Mouse (Mus musculus) midbrain, postnatal 0 days (tissue): ENCODE measurements at regions not wholly inside any gene's neighbourhood (a gene's known extent, or its start where the extent isn't known, plus 50 kb on each side); places are given as distances from the start of the nearest gene placed in this dataset.

Experiments used
- ATAC-seq: fragments of 200-750 bp; cut with Nextera tagmentation; 2 replicates; pipeline ENCODE4 v1.8.0; 2017; ENCODE audit warnings: moderate number of reproducible peaks, mild to moderate bottlenecking, moderate TSS enrichment, moderate library complexity; ENCODE audit not compliant: low FRiP score
- DNase-seq: peaks from one replicate; pipeline ENCODE4 v3.0.0-alpha.2; 2015; ENCODE audit warnings: low spot score
- H3K27ac ChIP-seq: fragments of 300-500 bp; sonication (generic); 2 replicates; pipeline ENCODE4 v1.5.1; 2014; ENCODE audit warnings: low read depth, mild to moderate bottlenecking, low read length, mixed read lengths
- H3K27me3 ChIP-seq: fragments of 300-500 bp; sonication (generic); 2 replicates; pipeline ENCODE4 v1.6.1; 2014; ENCODE audit warnings: low read length, control low read depth, mixed read lengths; ENCODE audit not compliant: insufficient read depth
- H3K36me3 ChIP-seq: fragments of 300-500 bp; sonication (generic); 2 replicates; pipeline ENCODE4 v1.6.1; 2014; ENCODE audit warnings: low read length, control low read depth, mixed read lengths; ENCODE audit not compliant: insufficient read depth
- H3K4me1 ChIP-seq: fragments of 300-500 bp; sonication (generic); 2 replicates; pipeline ENCODE4 v1.6.1; 2014; ENCODE audit warnings: mild to moderate bottlenecking, control low read depth, antibody characterized with exemption, low read length, mixed read lengths; ENCODE audit not compliant: insufficient read depth
- H3K4me2 ChIP-seq: fragments of 300-500 bp; sonication (generic); 2 replicates; pipeline ENCODE4 v1.6.1; 2014; ENCODE audit warnings: low read depth, mild to moderate bottlenecking, low read length, mixed read lengths; ENCODE audit not compliant: poor library complexity, severe bottlenecking
- H3K4me3 ChIP-seq: fragments of 300-500 bp; sonication (generic); 2 replicates; pipeline ENCODE4 v1.5.1; 2014; ENCODE audit warnings: low read depth, mild to moderate bottlenecking, low read length, moderate library complexity
- H3K9ac ChIP-seq: fragments of 300-500 bp; sonication (generic); replicated peaks from 2 replicates; pipeline ENCODE4 v1.6.1; 2014; ENCODE audit warnings: mild to moderate bottlenecking, low read length, moderate library complexity, mixed read lengths; ENCODE audit not compliant: poor library complexity, severe bottlenecking
- H3K9me3 ChIP-seq: fragments of 300-500 bp; sonication (generic); 2 replicates; pipeline ENCODE4 v1.6.1; 2016; ENCODE audit warnings: low read length, control low read depth
- CTCF ChIP-seq: IDR thresholded peaks from 2 replicates; pipeline ENCODE4 v1.5.1; 2016; ENCODE audit warnings: antibody characterized with exemption, mild to moderate bottlenecking
- WGBS: fragments of 180-500 bp; shearing (Covaris S2); extraction: QIAGEN DNeasy Blood & Tissue Kit; methylation state at CpG from one replicate; pipeline ENCODE4 v1.1.7; 2014; 5-methylcytosine and 5-hydroxymethylcytosine counted together

- Histone ChIP-seq H3K27me3 (no peaks in the 10 kb centered on the region), H3K4me3 (no peak overlapping the region), H3K27ac (no peak overlapping the region), H3K4me2 (no peak overlapping the region), H3K9ac (no peak overlapping the region), H3K4me1 (no peaks in the 10 kb centered on the region), H3K9me3 (no peaks in the 10 kb centered on the region), H3K36me3 (no peaks in the 10 kb centered on the region)
- WGBS, result 64% methylated on average over 8 of the region's 8 CpGs
- DNase-seq, result peak; percentile 18
- no peak for TF ChIP-seq CTCF
- no peak for ATAC-seq
Observed at GRCm38 (mm10) chr7:130036845-130037572, 445.3 kb downstream of the Wdr11 start.

- TF ChIP-seq CTCF, result no peak
- Histone ChIP-seq H3K9me3 (no peaks in the 10 kb centered on the region), H3K36me3 (no peaks in the 10 kb centered on the region), H3K9ac (no peak overlapping the region), H3K4me1 (no peaks in the 10 kb centered on the region), H3K4me2 (no peak overlapping the region), H3K4me3 (no peak overlapping the region), H3K27me3 (no peaks in the 10 kb centered on the region), H3K27ac (no peak overlapping the region)
- WGBS, result 53% methylated on average over 4 of the region's 4 CpGs
- ATAC-seq, result no peak
- no peak for DNase-seq
Observed at GRCm38 (mm10) chr7:130037573-130037925, 445.9 kb downstream of the Wdr11 start.

- H3K9ac ChIP-seq, result no peak overlapping the region
- no peaks in the 10 kb centered on the region for H3K27me3 ChIP-seq
- H3K9me3 ChIP-seq, result no peaks in the 10 kb centered on the region
- 85% methylated on average over 8 of the region's 8 CpGs for WGBS
- ATAC-seq (no peak), DNase-seq (no peak)
- no peak for TF ChIP-seq CTCF
- H3K27ac ChIP-seq, result no peak overlapping the region
- no peaks in the 10 kb centered on the region for H3K4me1 ChIP-seq
- H3K36me3 ChIP-seq, result no peaks in the 10 kb centered on the region
- no peak overlapping the region for H3K4me3 ChIP-seq
- no peak overlapping the region for H3K4me2 ChIP-seq
Observed at GRCm38 (mm10) chr7:130040596-130040995, 448.9 kb downstream of the Wdr11 start.

GRCm38 (mm10) chr7:130041402-130041965 lies 449.8 kb downstream of the Wdr11 start:
- 80% methylated on average over 11 of the region's 11 CpGs for WGBS
- DNase-seq (no peak), ATAC-seq (no peak)
- Histone ChIP-seq H3K27me3 (no peaks in the 10 kb centered on the region), H3K27ac (no peak overlapping the region), H3K9ac (no peak overlapping the region), H3K4me3 (no peak overlapping the region), H3K36me3 (no peaks in the 10 kb centered on the region), H3K9me3 (no peaks in the 10 kb centered on the region), H3K4me1 (no peaks in the 10 kb centered on the region), H3K4me2 (no peak overlapping the region)
- no peak for TF ChIP-seq CTCF

GRCm38 (mm10) chr7:130042296-130042910 lies 450.7 kb downstream of the Wdr11 start:
- H3K9ac ChIP-seq, result no peak overlapping the region
- no peaks in the 10 kb centered on the region for H3K36me3 ChIP-seq
- H3K4me1 ChIP-seq, result no peaks in the 10 kb centered on the region
- no peak overlapping the region for H3K4me3 ChIP-seq
- no peak for DNase-seq
- TF ChIP-seq CTCF, result no peak
- WGBS, result 50% methylated on average over 5 of the region's 5 CpGs
- no peaks in the 10 kb centered on the region for H3K9me3 ChIP-seq
- no peak overlapping the region for H3K27ac ChIP-seq
- no peak for ATAC-seq
- H3K4me2 ChIP-seq, result no peak overlapping the region
- H3K27me3 ChIP-seq, result no peaks in the 10 kb centered on the region
